Mouse (Mus musculus) MN1 (cell line): ENCODE measurements around the gene D16Ertd472e.

Source experiments
- DNase-seq: peaks from one replicate; pipeline ENCODE4 v3.0.0-alpha.2; 2016; ENCODE audit warnings: low spot score

Gene D16Ertd472e

DNA sequence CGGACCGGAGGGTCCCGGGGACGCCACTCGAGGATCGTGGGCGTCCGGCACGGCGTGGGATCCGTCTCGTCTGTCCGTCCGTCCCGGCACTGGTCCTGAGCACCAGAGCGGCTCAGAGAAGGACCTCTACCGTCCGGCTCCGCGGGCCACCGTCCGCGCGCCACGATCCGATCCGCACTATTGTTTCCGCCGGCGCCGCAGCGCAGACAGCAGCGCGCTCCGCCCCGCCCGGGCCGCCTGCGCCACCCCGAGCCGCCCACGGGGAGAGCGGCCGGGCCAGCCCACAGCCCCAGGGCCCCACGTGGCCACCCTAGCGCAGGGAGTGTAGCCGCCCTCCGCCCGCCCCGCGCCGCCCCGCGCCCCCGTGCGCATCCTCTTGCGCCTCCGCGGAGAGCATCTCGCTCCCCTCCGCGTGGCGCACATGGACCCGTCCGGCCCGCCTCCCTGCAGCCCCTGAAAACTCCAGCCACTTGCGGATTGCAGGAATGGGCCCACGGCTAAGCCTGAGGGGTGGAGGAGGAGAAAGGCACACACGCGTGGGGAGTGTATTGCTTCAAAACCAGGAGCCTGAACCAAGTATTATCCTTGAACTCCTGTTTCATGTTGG is at the start of gene D16Ertd472e:
Gene D16Ertd472e (minus strand): TSS at position 231 of the 607 bp plus-strand sequence.
- peak; percentile 84 for DNase-seq

- no peak for DNase-seq
Observed at GRCm38 (mm10) chr16:78622755-78623154, 46.2 kb upstream of the D16Ertd472e start.

- DNase-seq: no peak
Observed at GRCm38 (mm10) chr16:78619386-78619785, 42.9 kb upstream of the D16Ertd472e start.

GRCm38 (mm10) chr16:78617757-78618532 is 41.4 kb upstream of the D16Ertd472e start:
- DNase-seq: no peak

- no peak for DNase-seq
Observed at GRCm38 (mm10) chr16:78606202-78606601, 29.7 kb upstream of the D16Ertd472e start.

- no peak for DNase-seq
Observed at GRCm38 (mm10) chr16:78598919-78599318, 22.4 kb upstream of the D16Ertd472e start.

DNA sequence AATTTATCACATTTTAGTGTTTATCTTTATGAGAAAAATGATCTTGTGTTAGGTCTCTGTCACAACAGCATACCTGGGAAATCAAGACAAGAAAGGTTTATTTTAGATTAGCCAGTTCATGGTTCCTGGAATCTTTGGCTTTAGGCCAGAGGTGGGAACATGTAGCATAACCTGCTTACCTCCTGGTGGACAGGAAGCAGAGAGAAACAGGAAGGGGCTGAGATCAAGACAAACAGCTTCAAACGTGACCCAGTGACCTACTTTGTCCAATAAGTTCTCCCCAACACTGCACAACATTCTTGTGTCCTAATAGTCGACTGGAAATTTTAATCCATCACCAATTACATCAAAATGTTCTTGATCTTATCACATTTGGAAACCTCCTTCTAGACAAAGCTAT is 19.9 kb upstream of the D16Ertd472e start:
- no peak for DNase-seq

GRCm38 (mm10) chr16:78595821-78596220 is 19.3 kb upstream of the D16Ertd472e start:
- no peak for DNase-seq

GRCm38 (mm10) chr16:78594154-78594553 is 17.6 kb upstream of the D16Ertd472e start:
- DNase-seq: no peak

DNA sequence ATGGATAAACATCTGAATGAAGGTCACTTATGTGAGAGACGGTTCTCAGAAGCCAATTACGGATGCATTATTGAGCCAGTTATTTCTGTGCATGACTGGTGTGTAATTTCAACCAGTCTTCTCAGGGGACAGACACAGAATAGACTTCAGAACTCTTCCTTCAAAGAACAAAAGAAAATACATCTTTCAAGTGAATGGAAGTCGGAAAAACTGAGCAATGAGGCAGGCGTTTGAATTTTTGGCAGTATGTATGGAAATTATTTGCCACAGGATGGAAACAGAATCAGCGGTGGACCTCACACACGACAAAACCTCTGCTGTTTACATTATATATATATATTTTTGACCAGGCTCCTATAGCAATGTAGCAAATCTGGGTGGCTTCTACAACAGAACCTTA is 14.6 kb upstream of the D16Ertd472e start:
- no peak for DNase-seq

GRCm38 (mm10) chr16:78588821-78589220 is 12.3 kb upstream of the D16Ertd472e start:
- DNase-seq: no peak

- no peak for DNase-seq
Observed at GRCm38 (mm10) chr16:78586621-78587020, 10.1 kb upstream of the D16Ertd472e start.

DNA sequence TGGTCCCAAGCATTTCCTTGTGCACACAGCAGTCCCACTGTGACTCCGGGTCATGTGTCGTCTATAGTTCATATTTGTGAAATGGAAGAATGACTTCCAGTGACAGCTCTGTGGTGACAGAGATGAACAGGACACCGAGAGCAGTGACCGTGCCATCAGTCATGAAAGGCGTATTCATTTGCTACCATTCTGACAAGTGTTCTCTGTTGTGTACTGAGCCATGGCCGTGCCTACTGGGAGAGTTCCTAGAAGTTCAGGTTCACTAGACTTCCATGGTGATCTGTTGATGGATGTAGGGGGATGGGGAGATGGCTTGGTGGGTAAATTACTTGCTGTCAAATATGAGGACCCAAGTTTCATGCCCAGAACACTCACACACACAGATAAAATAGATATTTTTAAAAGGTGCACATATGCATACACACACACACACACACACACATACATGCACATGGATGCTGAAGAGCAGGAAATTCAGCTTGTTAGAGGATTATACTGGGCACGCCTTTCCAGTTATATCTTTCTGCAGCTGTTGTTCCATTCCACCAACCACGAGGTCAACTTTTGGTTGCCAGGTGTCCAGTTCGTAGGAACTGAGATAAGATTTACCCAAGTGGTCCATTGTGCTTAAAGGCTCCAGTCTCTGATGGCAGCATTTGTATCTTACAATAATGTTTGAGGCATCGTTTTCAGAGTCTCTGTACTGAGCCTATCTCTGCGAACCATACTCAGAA is 9.3 kb upstream of the D16Ertd472e start:
- no peak for DNase-seq

- DNase-seq: no peak
Observed at GRCm38 (mm10) chr16:78585163-78585562, 8.7 kb upstream of the D16Ertd472e start.

DNA sequence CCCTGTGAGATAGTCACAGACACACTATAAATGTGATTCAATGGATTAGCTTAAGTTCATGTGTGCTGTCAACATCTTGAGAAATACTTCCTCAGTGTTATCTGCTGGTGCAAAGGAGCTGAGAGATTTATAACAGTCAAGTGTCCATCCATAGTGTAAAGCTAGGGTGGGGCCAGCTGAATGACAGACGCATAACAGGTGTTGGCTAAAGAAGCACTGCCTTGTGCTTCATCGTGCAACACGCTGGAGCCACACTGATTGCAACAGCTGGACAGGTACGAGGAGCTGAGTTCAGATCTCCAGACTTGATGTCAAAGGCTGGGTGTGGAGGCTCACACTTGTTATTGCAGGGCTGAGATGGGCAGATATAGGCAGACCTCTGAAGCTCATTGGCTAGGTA is 7.5 kb upstream of the D16Ertd472e start:
- DNase-seq: no peak

DNA sequence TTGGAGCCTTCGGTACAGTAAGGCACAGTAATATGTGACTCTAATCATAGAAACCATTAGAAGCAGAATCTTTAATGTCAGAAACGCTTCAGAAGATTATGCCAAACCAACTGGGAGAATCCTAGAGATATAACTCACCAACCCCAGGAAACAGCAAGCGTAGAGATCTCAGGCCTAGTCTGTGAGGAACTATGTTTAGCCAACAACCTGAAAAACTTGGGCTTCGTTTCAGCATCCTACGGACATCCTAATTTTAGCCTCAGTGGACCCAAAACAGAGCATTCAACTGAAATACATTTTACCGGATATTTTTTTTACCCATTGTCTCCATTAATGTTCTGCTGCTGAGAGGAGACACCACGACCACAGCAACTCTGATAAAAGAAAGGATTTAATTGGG is 3.9 kb upstream of the D16Ertd472e start:
- DNase-seq: no peak

DNA sequence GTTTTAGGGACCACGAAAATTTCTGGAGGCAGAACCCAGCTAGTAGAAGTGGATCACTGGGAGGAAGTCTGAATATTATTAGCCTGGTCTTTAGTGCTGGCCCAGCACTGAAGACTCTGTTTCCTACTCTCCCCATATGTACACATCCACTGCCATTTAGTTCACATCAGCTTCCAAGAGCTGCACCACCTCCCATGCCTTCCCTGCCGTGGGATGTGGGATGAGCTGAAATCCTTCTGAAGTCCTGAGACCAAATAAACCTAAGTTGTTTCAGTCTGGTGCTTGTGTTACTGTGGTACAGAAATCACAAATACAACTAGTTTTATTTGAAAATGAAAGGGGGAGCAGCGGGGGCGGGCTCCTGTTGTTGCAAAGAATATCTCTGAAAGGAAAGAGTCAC is 2.9 kb upstream of the D16Ertd472e start:
- no peak for DNase-seq

- peak; percentile 12 for DNase-seq
Observed at GRCm38 (mm10) chr16:78577085-78577671, 670 bp upstream of the D16Ertd472e start.

DNA sequence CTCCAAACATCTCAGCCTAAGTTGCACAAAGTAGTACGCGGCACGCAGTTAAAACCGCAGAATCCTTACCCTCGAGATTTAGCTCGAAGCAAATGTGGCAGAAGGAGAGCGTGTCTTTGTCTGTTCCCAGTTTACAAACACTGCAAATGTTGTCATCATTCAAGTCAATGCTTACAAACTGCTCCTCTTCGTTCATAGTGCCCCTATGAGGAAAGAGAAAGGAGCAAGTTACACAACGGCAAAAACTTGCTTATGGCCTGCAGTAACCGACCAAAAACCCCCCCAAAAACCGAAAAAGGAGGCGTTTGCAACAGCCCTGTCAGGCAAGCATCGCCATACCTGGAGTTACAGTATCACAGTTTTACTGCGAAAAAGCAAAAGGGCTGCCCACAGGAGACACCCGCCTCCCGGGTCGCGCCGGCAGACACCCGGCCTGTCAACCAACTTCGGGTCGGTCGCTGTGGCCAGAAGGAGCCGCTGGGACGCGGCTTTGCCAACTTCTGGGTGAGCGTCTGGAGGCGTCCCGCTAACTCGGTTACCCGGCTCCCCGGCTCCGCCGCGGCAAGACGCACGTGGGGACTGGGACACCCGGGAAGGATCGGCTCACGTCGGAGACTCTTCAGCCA is 543 bp downstream of the D16Ertd472e start:
- DNase-seq: peak; percentile 46

DNA sequence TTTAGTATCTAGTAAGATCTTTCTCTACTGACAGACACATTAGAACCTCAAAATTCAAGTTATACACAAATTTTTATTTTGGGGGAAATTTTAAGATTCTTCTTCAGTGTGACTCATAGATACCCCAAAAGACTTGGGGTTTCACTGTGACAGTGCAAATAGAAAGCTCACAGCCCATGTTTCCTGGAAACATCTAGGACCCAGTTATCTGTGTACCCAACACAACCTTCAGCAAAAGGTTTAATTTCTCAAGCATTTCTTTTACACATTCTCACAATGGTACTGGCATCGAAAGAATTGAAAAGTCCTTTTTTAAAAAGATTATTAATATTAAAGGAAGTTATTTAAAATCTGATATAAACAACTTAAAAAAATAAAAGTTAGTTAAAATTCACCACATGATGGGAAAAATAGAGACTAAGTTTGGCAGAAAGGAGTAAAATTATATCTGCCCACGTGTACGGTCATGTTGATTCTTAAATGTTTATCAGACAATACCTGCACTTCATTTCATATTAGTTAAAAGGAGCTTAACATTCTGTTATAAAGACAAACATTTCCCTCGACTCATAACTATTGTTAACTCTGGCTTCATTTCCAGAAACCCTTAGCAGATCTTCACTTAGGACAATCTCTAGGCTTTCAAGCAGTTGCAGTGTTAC is 1.2 kb downstream of the D16Ertd472e start:
- no peak for DNase-seq

DNA sequence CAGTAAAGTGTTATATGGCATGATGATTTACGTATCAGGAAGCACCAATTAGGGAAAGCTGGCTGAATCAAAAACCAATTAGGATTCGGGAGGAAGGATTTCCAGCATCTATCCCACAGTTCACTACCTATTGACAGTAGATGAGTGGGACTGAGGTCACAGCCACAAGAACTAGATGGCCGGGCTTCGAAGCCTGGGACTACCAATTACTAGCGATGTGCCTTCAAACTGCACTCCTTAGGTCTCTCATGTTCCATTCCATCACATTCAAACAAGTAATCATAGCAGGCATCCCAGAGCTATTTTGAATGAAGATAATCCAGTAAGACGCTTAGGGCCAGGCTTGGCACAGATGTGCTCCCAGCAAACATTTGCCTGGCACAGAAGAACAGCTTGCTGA is 2.3 kb downstream of the D16Ertd472e start:
- no peak for DNase-seq

GRCm38 (mm10) chr16:78573016-78573415 is 3.5 kb downstream of the D16Ertd472e start:
- DNase-seq: no peak
